Mouse (Mus musculus) hindbrain, embryonic 10.5 days (tissue): ENCODE results near the gene Trip12. TPM values are rescaled to one million over a fixed set of nuclear protein-coding genes. Genes with fewer than 3 reads are reported as not detected.

Source experiments
- DNase-seq: peaks from one replicate; pipeline ENCODE4 v3.0.0-alpha.2; 2017; ENCODE audit warnings: low spot score
- H3K27ac ChIP-seq: fragments of 300-500 bp; sonication (generic); 2 replicates; pipeline ENCODE4 v1.5.1; 2016; ENCODE audit warnings: mild to moderate bottlenecking, moderate library complexity
- H3K27me3 ChIP-seq: fragments of 300-500 bp; sonication (generic); 2 replicates; pipeline ENCODE4 v1.6.1; 2016; ENCODE audit warnings: mild to moderate bottlenecking; ENCODE audit not compliant: poor library complexity, insufficient read depth, severe bottlenecking
- H3K36me3 ChIP-seq: fragments of 300-500 bp; sonication (generic); 2 replicates; pipeline ENCODE4 v1.6.1; 2016; ENCODE audit warnings: mild to moderate bottlenecking, moderate library complexity
- H3K4me1 ChIP-seq: fragments of 300-500 bp; sonication (generic); replicated peaks from 2 replicates; pipeline ENCODE4 v1.6.1; 2016; ENCODE audit warnings: mild to moderate bottlenecking
- H3K4me3 ChIP-seq: fragments of 300-500 bp; sonication (generic); 2 replicates; pipeline ENCODE4 v1.5.1; 2016; ENCODE audit warnings: mild to moderate bottlenecking, moderate library complexity
- H3K9me3 ChIP-seq: fragments of 300-500 bp; sonication (generic); 2 replicates; pipeline ENCODE4 v1.6.1; 2016; ENCODE audit warnings: mild to moderate bottlenecking, moderate library complexity
- WGBS: fragments of 180-500 bp; shearing (Covaris S2); methylation state at CpG from one replicate; pipeline ENCODE4 v1.1.7; 2016; 5-methylcytosine and 5-hydroxymethylcytosine counted together
- polyA plus RNA-seq: library from polyadenylated mRNA; unstranded; fragments of >200 nt; fragmentation: Nextera tagmentation; extraction: Ambion mirVana; gene quantifications from 2 replicates; pipeline ENCODE4 v1.2.1, GENCODE M21; 2016

Trip12 gene
- polyA plus RNA-seq, 1 experiment from 2014 or later: 68.1 TPM

- 87% methylated on average over 1 of the region's 1 CpGs for WGBS
- no peak for DNase-seq
Measured at GRCm38 (mm10) chr1:84853721-84854120, 13.4 kb upstream of the Trip12 start.

GRCm38 (mm10) chr1:84851512-84852235, 11.4 kb upstream of the Trip12 start:
- Histone ChIP-seq H3K4me3 (no peak overlapping the region), H3K27ac (no peak overlapping the region), H3K27me3 (no peaks in the 10 kb centered on the region), H3K4me1 (peaks cover 9% of the 10 kb centered on the region; the same call in 1 of the 2 replicates), H3K9me3 (no peaks in the 10 kb centered on the region), H3K36me3 (peaks cover 9% of the 10 kb centered on the region)
- 36% methylated on average over 9 of the region's 9 CpGs for WGBS
- peak; percentile 22 for DNase-seq

More at GRCm38 (mm10) chr1:84853721-84854120, 13.4 kb upstream of the Trip12 start:
- Histone ChIP-seq H3K36me3 (peaks cover 5% of the 10 kb centered on the region), H3K27ac (no peak overlapping the region), H3K4me1 (peaks cover 9% of the 10 kb centered on the region; the same call in 1 of the 2 replicates), H3K27me3 (no peaks in the 10 kb centered on the region), H3K4me3 (no peak overlapping the region), H3K9me3 (no peaks in the 10 kb centered on the region)

- WGBS: 94% methylated on average over 7 of the region's 7 CpGs
- H3K9me3 ChIP-seq: no peaks in the 10 kb centered on the region
- H3K27ac ChIP-seq: no peak overlapping the region
- peaks cover 9% of the 10 kb centered on the region; the same call in 1 of the 2 replicates for H3K4me1 ChIP-seq
- H3K4me3 ChIP-seq: no peak overlapping the region
- DNase-seq: no peak
- peaks cover 9% of the 10 kb centered on the region for H3K36me3 ChIP-seq
- no peaks in the 10 kb centered on the region for H3K27me3 ChIP-seq
Measured at GRCm38 (mm10) chr1:84850471-84850870, 10.2 kb upstream of the Trip12 start.

- no peak for DNase-seq
- no peak overlapping the region for H3K4me3 ChIP-seq
- H3K27me3 ChIP-seq: no peaks in the 10 kb centered on the region
- 93% methylated on average over 7 of the region's 7 CpGs for WGBS
- H3K36me3 ChIP-seq: peaks cover 9% of the 10 kb centered on the region
- H3K27ac ChIP-seq: no peak overlapping the region
- no peaks in the 10 kb centered on the region for H3K9me3 ChIP-seq
- H3K4me1 ChIP-seq: peaks cover 9% of the 10 kb centered on the region; the same call in 1 of the 2 replicates
Measured at GRCm38 (mm10) chr1:84849804-84850203, 9.5 kb upstream of the Trip12 start.

- no peak overlapping the region for H3K27ac ChIP-seq
- H3K9me3 ChIP-seq: no peaks in the 10 kb centered on the region
- peaks cover 9% of the 10 kb centered on the region; the same call in 1 of the 2 replicates for H3K4me1 ChIP-seq
- no peaks in the 10 kb centered on the region for H3K27me3 ChIP-seq
- H3K4me3 ChIP-seq: no peak overlapping the region
- no peak for DNase-seq
- 94% methylated on average over 6 of the region's 6 CpGs for WGBS
- H3K36me3 ChIP-seq: peaks cover 9% of the 10 kb centered on the region
Measured at GRCm38 (mm10) chr1:84848801-84849455, 8.6 kb upstream of the Trip12 start.

- Histone ChIP-seq H3K4me1 (peaks cover 9% of the 10 kb centered on the region; the same call in 1 of the 2 replicates), H3K27me3 (no peaks in the 10 kb centered on the region), H3K4me3 (no peak overlapping the region), H3K36me3 (peaks cover 9% of the 10 kb centered on the region), H3K9me3 (no peaks in the 10 kb centered on the region), H3K27ac (no peak overlapping the region)
- WGBS: 95% methylated on average over 3 of the region's 3 CpGs
- no peak for DNase-seq
Measured at GRCm38 (mm10) chr1:84848335-84848734, 8.0 kb upstream of the Trip12 start.

GRCm38 (mm10) chr1:84847698-84848097, 7.4 kb upstream of the Trip12 start:
- H3K9me3 ChIP-seq: no peaks in the 10 kb centered on the region
- 92% methylated on average over 7 of the region's 7 CpGs for WGBS
- peaks cover 9% of the 10 kb centered on the region; the same call in 1 of the 2 replicates for H3K4me1 ChIP-seq
- H3K4me3 ChIP-seq: no peak overlapping the region
- no peak overlapping the region for H3K27ac ChIP-seq
- DNase-seq: no peak
- no peaks in the 10 kb centered on the region for H3K27me3 ChIP-seq
- peaks cover 16% of the 10 kb centered on the region for H3K36me3 ChIP-seq

GRCm38 (mm10) chr1:84843366-84843765, 3.0 kb upstream of the Trip12 start:
- Histone ChIP-seq H3K27ac (no peak overlapping the region), H3K9me3 (no peaks in the 10 kb centered on the region), H3K36me3 (peaks cover 11% of the 10 kb centered on the region; the same call in 1 of the 2 replicates), H3K4me3 (no peak overlapping the region), H3K27me3 (no peaks in the 10 kb centered on the region), H3K4me1 (peaks cover 8% of the 10 kb centered on the region)
- DNase-seq: no peak
- 87% methylated on average over 2 of the region's 2 CpGs for WGBS

- Histone ChIP-seq H3K4me1 (peaks cover 18% of the 10 kb centered on the region), H3K36me3 (peaks cover 9% of the 10 kb centered on the region; the same call in 1 of the 2 replicates), H3K4me3 (peak overlapping the region; percentile 98), H3K27ac (peak overlapping the region; percentile 99), H3K27me3 (no peaks in the 10 kb centered on the region), H3K9me3 (no peaks in the 10 kb centered on the region)
- WGBS: 80% methylated on average over 3 of the region's 3 CpGs
- no peak for DNase-seq
Measured at GRCm38 (mm10) chr1:84841061-84841460, 745 bp upstream of the Trip12 start.

- Histone ChIP-seq H3K27ac (peak within 1 kb of the TSS; percentile 99), H3K9me3 (no peaks in the 10 kb centered on the region), H3K27me3 (no peaks in the 10 kb centered on the region), H3K4me1 (peaks cover 18% of the 10 kb centered on the region), H3K4me3 (peak within 1 kb of the TSS; percentile 98), H3K36me3 (peaks cover 12% of the 10 kb centered on the region; the same call in 1 of the 2 replicates)
- WGBS: under 1% methylated on average over 54 of the region's 54 CpGs
- DNase-seq: peak; percentile 93
Measured at GRCm38 (mm10) chr1:84839309-84840017, 853 bp downstream of the Trip12 start, which contains the start of gene Fbxo36. Gene Fbxo36, plus strand, starts transcription at chr1:84839841.

GRCm38 (mm10) chr1:84838621-84839151, 1.6 kb downstream of the Trip12 start:
- WGBS: under 1% methylated on average over 44 of the region's 44 CpGs

GRCm38 (mm10) chr1:84838156-84838555, 2.2 kb downstream of the Trip12 start:
- Histone ChIP-seq H3K36me3 (peaks cover 23% of the 10 kb centered on the region), H3K27ac (peak overlapping the region; percentile 99), H3K9me3 (no peaks in the 10 kb centered on the region), H3K4me3 (peak overlapping the region; percentile 98), H3K27me3 (no peaks in the 10 kb centered on the region), H3K4me1 (peaks cover 18% of the 10 kb centered on the region)
- under 1% methylated on average over 22 of the region's 22 CpGs for WGBS
- DNase-seq: no peak

More at GRCm38 (mm10) chr1:84838621-84839151, 1.6 kb downstream of the Trip12 start:
- peak overlapping the region; percentile 98 for H3K4me3 ChIP-seq
- H3K36me3 ChIP-seq: peaks cover 20% of the 10 kb centered on the region
- no peaks in the 10 kb centered on the region for H3K9me3 ChIP-seq
- DNase-seq: peak; percentile 78
- peaks cover 18% of the 10 kb centered on the region for H3K4me1 ChIP-seq
- H3K27me3 ChIP-seq: no peaks in the 10 kb centered on the region
- H3K27ac ChIP-seq: peak overlapping the region; percentile 99
